Mouse (Mus musculus) neural tube, embryonic 13.5 days (tissue): Measurements from ENCODE around the gene Mrpl48. TPM values are rescaled to one million over a fixed set of nuclear protein-coding genes. Genes with fewer than 3 reads are reported as not detected.
A peak's percentile ranks its signal among the peaks of the same experiment; 100 is the strongest.

Source experiments
- ATAC-seq: fragments of 200-750 bp; cut with Nextera tagmentation; 2 replicates; pipeline ENCODE4 v1.8.0; 2017; ENCODE audit warnings: low read depth, mild to moderate bottlenecking, moderate TSS enrichment, moderate library complexity
- H3K27ac ChIP-seq: fragments of 300-500 bp; sonication (generic); replicated peaks from 2 replicates; pipeline ENCODE4 v1.5.1; 2015; ENCODE audit warnings: moderate library complexity, mild to moderate bottlenecking, inconsistent platforms
- H3K27me3 ChIP-seq: fragments of 300-500 bp; sonication (generic); 2 replicates; pipeline ENCODE4 v1.6.1; 2015; ENCODE audit warnings: mild to moderate bottlenecking, inconsistent platforms
- H3K36me3 ChIP-seq: fragments of 300-500 bp; sonication (generic); 2 replicates; pipeline ENCODE4 v1.6.1; 2015; ENCODE audit warnings: mild to moderate bottlenecking, inconsistent platforms
- H3K4me1 ChIP-seq: fragments of 300-500 bp; sonication (generic); replicated peaks from 2 replicates; pipeline ENCODE4 v1.6.1; 2015; ENCODE audit warnings: inconsistent platforms
- H3K4me2 ChIP-seq: fragments of 300-500 bp; sonication (generic); 2 replicates; pipeline ENCODE4 v1.6.1; 2015; ENCODE audit warnings: inconsistent platforms, mild to moderate bottlenecking, moderate library complexity
- H3K4me3 ChIP-seq: fragments of 300-500 bp; sonication (generic); 2 replicates; pipeline ENCODE4 v1.5.1; 2015; ENCODE audit warnings: mild to moderate bottlenecking, inconsistent platforms
- H3K9ac ChIP-seq: fragments of 300-500 bp; sonication (generic); 2 replicates; pipeline ENCODE4 v1.6.1; 2015; ENCODE audit warnings: moderate library complexity, mild to moderate bottlenecking, inconsistent platforms
- H3K9me3 ChIP-seq: fragments of 300-500 bp; sonication (generic); 2 replicates; pipeline ENCODE4 v1.6.1; 2016; ENCODE audit warnings: inconsistent platforms
- WGBS: fragments of 180-500 bp; shearing (Covaris S2); methylation state at CpG from one replicate; pipeline ENCODE4 v1.1.7; 2015; 5-methylcytosine and 5-hydroxymethylcytosine counted together
- polyA plus RNA-seq: library from polyadenylated mRNA; unstranded; fragments of >200 nt; fragmentation: Nextera tagmentation; extraction: Ambion mirVana; gene quantifications from 2 replicates; pipeline ENCODE4 v1.2.1, GENCODE M21; 2015

Mrpl48 gene
- polyA plus RNA-seq, 1 experiment from 2014 or later: 85.6 TPM

GRCm38 (mm10) chr7:100549796-100550195, 58.3 kb downstream of the Mrpl48 start:
- Histone ChIP-seq H3K4me2 (no peak overlapping the region), H3K9ac (no peak overlapping the region), H3K27ac (no peak overlapping the region), H3K27me3 (no peaks in the 10 kb centered on the region), H3K36me3 (peaks cover 36% of the 10 kb centered on the region), H3K4me3 (no peak overlapping the region), H3K9me3 (no peaks in the 10 kb centered on the region), H3K4me1 (peaks cover 8% of the 10 kb centered on the region)
- no peak for ATAC-seq
- WGBS: 83% methylated on average over 3 of the region's 3 CpGs

GRCm38 (mm10) chr7:100547631-100548030, 60.5 kb downstream of the Mrpl48 start:
- WGBS: 89% methylated on average over 4 of the region's 4 CpGs
- Histone ChIP-seq H3K27me3 (no peaks in the 10 kb centered on the region), H3K4me3 (no peak overlapping the region), H3K36me3 (peaks cover 36% of the 10 kb centered on the region), H3K4me1 (no peaks in the 10 kb centered on the region), H3K9me3 (no peaks in the 10 kb centered on the region), H3K27ac (no peak overlapping the region), H3K9ac (no peak overlapping the region), H3K4me2 (no peak overlapping the region)
- ATAC-seq: no peak

GRCm38 (mm10) chr7:100544437-100544836, 63.7 kb downstream of the Mrpl48 start:
- H3K9me3 ChIP-seq: no peaks in the 10 kb centered on the region
- no peak for ATAC-seq
- WGBS: 69% methylated on average over 1 of the region's 1 CpGs
- H3K27ac ChIP-seq: no peak overlapping the region
- no peak overlapping the region for H3K9ac ChIP-seq
- H3K4me2 ChIP-seq: no peak overlapping the region
- H3K27me3 ChIP-seq: no peaks in the 10 kb centered on the region
- H3K4me3 ChIP-seq: no peak overlapping the region
- H3K36me3 ChIP-seq: peaks cover 37% of the 10 kb centered on the region
- H3K4me1 ChIP-seq: no peaks in the 10 kb centered on the region

- ATAC-seq: no peak
- H3K9me3 ChIP-seq: no peaks in the 10 kb centered on the region
- H3K4me3 ChIP-seq: no peak overlapping the region
- peaks cover 19% of the 10 kb centered on the region for H3K36me3 ChIP-seq
- H3K4me1 ChIP-seq: peaks cover 12% of the 10 kb centered on the region
- no peak overlapping the region for H3K4me2 ChIP-seq
- no peak overlapping the region for H3K9ac ChIP-seq
- H3K27me3 ChIP-seq: no peaks in the 10 kb centered on the region
- no peak overlapping the region for H3K27ac ChIP-seq
- WGBS: 93% methylated on average over 9 of the region's 9 CpGs
These were observed 68.6 kb downstream of the Mrpl48 start for GRCm38 (mm10) chr7:100539516-100539915.

GRCm38 (mm10) chr7:100537519-100537902, 70.6 kb downstream of the Mrpl48 start:
- no peaks in the 10 kb centered on the region for H3K9me3 ChIP-seq
- H3K27me3 ChIP-seq: no peaks in the 10 kb centered on the region
- peak overlapping the region; percentile 88 for H3K27ac ChIP-seq
- WGBS: 28% methylated on average over 7 of the region's 7 CpGs
- H3K4me1 ChIP-seq: peaks cover 12% of the 10 kb centered on the region
- H3K9ac ChIP-seq: peak overlapping the region; percentile 77
- H3K36me3 ChIP-seq: peaks cover 19% of the 10 kb centered on the region
- ATAC-seq: no peak; the same call in 1 of the 2 replicates
- peak overlapping the region; percentile 72 for H3K4me2 ChIP-seq
- H3K4me3 ChIP-seq: peak overlapping the region; percentile 62

GRCm38 (mm10) chr7:100536804-100537518, 71.1 kb downstream of the Mrpl48 start, which contains the start of gene Coa4:
TSS of gene Coa4 (plus strand) at chr7:100537071.
- peak within 1 kb of the TSS; percentile 88 for H3K27ac ChIP-seq
- H3K27me3 ChIP-seq: no peaks in the 10 kb centered on the region
- peaks cover 19% of the 10 kb centered on the region for H3K36me3 ChIP-seq
- H3K4me3 ChIP-seq: peak within 1 kb of the TSS; percentile 62
- H3K4me2 ChIP-seq: peak within 1 kb of the TSS; percentile 72
- peak; percentile 100 for ATAC-seq
- H3K4me1 ChIP-seq: peaks cover 12% of the 10 kb centered on the region
- no peaks in the 10 kb centered on the region for H3K9me3 ChIP-seq
- peak within 1 kb of the TSS; percentile 77 for H3K9ac ChIP-seq
- WGBS: 1% methylated on average over 33 of the region's 33 CpGs

- peak overlapping the region; percentile 72; the same call in 1 of the 2 replicates for H3K4me2 ChIP-seq
- peaks cover 12% of the 10 kb centered on the region for H3K4me1 ChIP-seq
These were observed 72.3 kb downstream of the Mrpl48 start for GRCm38 (mm10) chr7:100535831-100536230.

GRCm38 (mm10) chr7:100534216-100534615, 73.9 kb downstream of the Mrpl48 start:
- WGBS: 89% methylated on average over 3 of the region's 3 CpGs
- Histone ChIP-seq H3K9me3 (no peaks in the 10 kb centered on the region), H3K27me3 (no peaks in the 10 kb centered on the region), H3K4me2 (no peak overlapping the region), H3K4me3 (no peak overlapping the region), H3K36me3 (peaks cover 5% of the 10 kb centered on the region), H3K9ac (no peak overlapping the region), H3K27ac (no peak overlapping the region), H3K4me1 (peaks cover 12% of the 10 kb centered on the region)
- ATAC-seq: no peak

More at GRCm38 (mm10) chr7:100535831-100536230, 72.3 kb downstream of the Mrpl48 start:
- ATAC-seq: no peak
- WGBS: 84% methylated on average over 2 of the region's 2 CpGs
- no peaks in the 10 kb centered on the region for H3K9me3 ChIP-seq
- H3K4me3 ChIP-seq: no peak overlapping the region
- H3K27ac ChIP-seq: no peak overlapping the region
- no peaks in the 10 kb centered on the region for H3K27me3 ChIP-seq
- no peak overlapping the region for H3K9ac ChIP-seq
- peaks cover 19% of the 10 kb centered on the region for H3K36me3 ChIP-seq

- Histone ChIP-seq H3K4me2 (no peak overlapping the region), H3K27ac (no peak overlapping the region), H3K4me3 (no peak overlapping the region), H3K36me3 (no peaks in the 10 kb centered on the region), H3K4me1 (peaks cover 12% of the 10 kb centered on the region), H3K9ac (no peak overlapping the region), H3K27me3 (no peaks in the 10 kb centered on the region), H3K9me3 (no peaks in the 10 kb centered on the region)
- no peak for ATAC-seq
- 69% methylated on average over 2 of the region's 2 CpGs for WGBS
These were observed 74.6 kb downstream of the Mrpl48 start for GRCm38 (mm10) chr7:100533503-100533902.

GRCm38 (mm10) chr7:100530766-100531165, 77.3 kb downstream of the Mrpl48 start:
- no peaks in the 10 kb centered on the region for H3K36me3 ChIP-seq
- H3K27me3 ChIP-seq: no peaks in the 10 kb centered on the region
- no peak overlapping the region for H3K9ac ChIP-seq
- peaks cover 8% of the 10 kb centered on the region; the same call in 1 of the 2 replicates for H3K4me1 ChIP-seq
- no peak overlapping the region for H3K27ac ChIP-seq
- ATAC-seq: no peak
- no peak overlapping the region for H3K4me3 ChIP-seq
- no peaks in the 10 kb centered on the region for H3K9me3 ChIP-seq
- 94% methylated on average over 5 of the region's 5 CpGs for WGBS
- H3K4me2 ChIP-seq: no peak overlapping the region

- Histone ChIP-seq H3K4me2 (no peak overlapping the region), H3K4me1 (peaks cover 8% of the 10 kb centered on the region; the same call in 1 of the 2 replicates), H3K9ac (no peak overlapping the region), H3K27ac (no peak overlapping the region), H3K4me3 (no peak overlapping the region), H3K36me3 (no peaks in the 10 kb centered on the region), H3K27me3 (no peaks in the 10 kb centered on the region), H3K9me3 (no peaks in the 10 kb centered on the region)
- 75% methylated on average over 8 of the region's 8 CpGs for WGBS
- no peak for ATAC-seq
These were observed 83.4 kb downstream of the Mrpl48 start for GRCm38 (mm10) chr7:100524669-100525068.

GRCm38 (mm10) chr7:100522222-100522621, 85.9 kb downstream of the Mrpl48 start:
- no peaks in the 10 kb centered on the region for H3K4me1 ChIP-seq
- no peak overlapping the region for H3K9ac ChIP-seq
- no peak for ATAC-seq
- H3K4me2 ChIP-seq: no peak overlapping the region
- H3K36me3 ChIP-seq: no peaks in the 10 kb centered on the region
- no peaks in the 10 kb centered on the region for H3K27me3 ChIP-seq
- no peaks in the 10 kb centered on the region for H3K9me3 ChIP-seq
- H3K4me3 ChIP-seq: no peak overlapping the region
- H3K27ac ChIP-seq: no peak overlapping the region
- 85% methylated on average over 3 of the region's 3 CpGs for WGBS
